Mouse (Mus musculus): ENCODE results near the gene Erp27. TPM values are rescaled to one million over a fixed set of nuclear protein-coding genes. Genes with fewer than 3 reads are reported as not detected.
A peak's percentile ranks its signal among the peaks of the same experiment; 100 is the strongest.

The Erp27 gene
- polyA plus RNA-seq, 1 experiment from 2014 or later = not detected

- ATAC-seq (ENCODE audit: low FRiP score) (no peak), DNase-seq (ENCODE audit: low spot score, missing footprints) (no peak)
- Histone ChIP-seq H3K4me2 (no peak overlapping the region), H3K9me3 (ENCODE audit: control insufficient read depth, low read length) (no peaks in the 10 kb centered on the region), H3K9ac (ENCODE audit: low read length) (no peak overlapping the region), H3K27me3 (ENCODE audit: control insufficient read depth, insufficient read depth, low read length) (no peaks in the 10 kb centered on the region), H3K27ac (ENCODE audit: low read depth, low read length) (no peak overlapping the region), H3K36me3 (ENCODE audit: control insufficient read depth, insufficient read depth, low read length) (no peaks in the 10 kb centered on the region), H3K4me1 (ENCODE audit: control insufficient read depth, insufficient read depth, low read length) (no peaks in the 10 kb centered on the region), H3K4me3 (ENCODE audit: low read depth, low read length) (no peak overlapping the region)
- WGBS = 88% methylated on average over 8 of the region's 8 CpGs
Measured at GRCm38 (mm10) chr6:136954715-136955114, 32.7 kb upstream of the Erp27 start.

GRCm38 (mm10) chr6:136954192-136954591 is 32.2 kb upstream of the Erp27 start:
- Histone ChIP-seq H3K9ac (ENCODE audit: low read length) (no peak overlapping the region), H3K4me3 (ENCODE audit: low read depth, low read length) (no peak overlapping the region), H3K27me3 (ENCODE audit: control insufficient read depth, insufficient read depth, low read length) (no peaks in the 10 kb centered on the region), H3K9me3 (ENCODE audit: control insufficient read depth, low read length) (no peaks in the 10 kb centered on the region), H3K36me3 (ENCODE audit: control insufficient read depth, insufficient read depth, low read length) (no peaks in the 10 kb centered on the region), H3K4me2 (no peak overlapping the region), H3K4me1 (ENCODE audit: control insufficient read depth, insufficient read depth, low read length) (no peaks in the 10 kb centered on the region), H3K27ac (ENCODE audit: low read depth, low read length) (no peak overlapping the region)
- ATAC-seq (ENCODE audit: low FRiP score) (no peak), DNase-seq (ENCODE audit: low spot score, missing footprints) (no peak)
- 91% methylated on average over 6 of the region's 6 CpGs for WGBS

DNA sequence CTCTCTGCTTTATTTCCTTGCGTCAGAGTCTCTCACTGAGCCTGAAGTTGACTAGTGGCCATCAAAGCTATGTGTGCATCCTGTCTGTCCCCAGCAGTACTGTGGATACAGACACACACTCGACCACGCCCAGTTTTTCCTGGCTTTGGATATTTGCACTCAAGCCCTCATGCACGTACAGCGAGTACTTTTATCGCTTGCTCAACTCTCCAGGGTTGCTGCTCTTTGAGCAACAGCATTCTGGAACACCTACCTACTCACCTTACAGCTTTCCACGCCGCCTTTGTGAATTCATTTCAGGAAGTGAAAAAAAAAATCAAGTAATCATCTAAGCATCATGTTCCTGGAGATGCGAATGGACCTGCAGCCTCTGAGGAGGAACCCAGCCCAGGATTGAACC is 30.9 kb upstream of the Erp27 start:
- H3K9ac ChIP-seq (ENCODE audit: low read length) = no peak overlapping the region
- ATAC-seq (ENCODE audit: low FRiP score) (no peak), DNase-seq (ENCODE audit: low spot score, missing footprints) (no peak)
- no peaks in the 10 kb centered on the region for H3K36me3 ChIP-seq (ENCODE audit: control insufficient read depth, insufficient read depth, low read length)
- 91% methylated on average over 9 of the region's 9 CpGs for whole genome bisulfite sequencing
- H3K27ac ChIP-seq (ENCODE audit: low read depth, low read length) = no peak overlapping the region
- H3K4me2 ChIP-seq = no peak overlapping the region
- H3K27me3 ChIP-seq (ENCODE audit: control insufficient read depth, insufficient read depth, low read length) = no peaks in the 10 kb centered on the region
- no peak overlapping the region for H3K4me3 ChIP-seq (ENCODE audit: low read depth, low read length)
- H3K9me3 ChIP-seq (ENCODE audit: control insufficient read depth, low read length) = no peaks in the 10 kb centered on the region
- no peaks in the 10 kb centered on the region for H3K4me1 ChIP-seq (ENCODE audit: control insufficient read depth, insufficient read depth, low read length)

GRCm38 (mm10) chr6:136950171-136950570 is 28.2 kb upstream of the Erp27 start:
- ATAC-seq (ENCODE audit: low FRiP score) = no peak
- Histone ChIP-seq H3K4me1 (ENCODE audit: control insufficient read depth, insufficient read depth, low read length) (no peaks in the 10 kb centered on the region), H3K9ac (ENCODE audit: low read length) (no peak overlapping the region), H3K27me3 (ENCODE audit: control insufficient read depth, insufficient read depth, low read length) (no peaks in the 10 kb centered on the region), H3K27ac (ENCODE audit: low read depth, low read length) (no peak overlapping the region), H3K9me3 (ENCODE audit: control insufficient read depth, low read length) (no peaks in the 10 kb centered on the region), H3K4me3 (ENCODE audit: low read depth, low read length) (no peak overlapping the region), H3K36me3 (ENCODE audit: control insufficient read depth, insufficient read depth, low read length) (no peaks in the 10 kb centered on the region), H3K4me2 (no peak overlapping the region)
- 94% methylated on average over 2 of the region's 2 CpGs for WGBS
- DNase-seq (ENCODE audit: low spot score, missing footprints) = peak; percentile 65

- H3K4me2 ChIP-seq = no peak overlapping the region
- WGBS = 72% methylated on average over 4 of the region's 4 CpGs
Measured at GRCm38 (mm10) chr6:136947716-136948115, 25.7 kb upstream of the Erp27 start.

GRCm38 (mm10) chr6:136946943-136947342 is 25.0 kb upstream of the Erp27 start:
- H3K9ac ChIP-seq (ENCODE audit: low read length) = no peak overlapping the region
- H3K4me1 ChIP-seq (ENCODE audit: control insufficient read depth, insufficient read depth, low read length) = no peaks in the 10 kb centered on the region
- ATAC-seq (ENCODE audit: low FRiP score) (peak; percentile 80; the same call in 1 of the 2 replicates), DNase-seq (ENCODE audit: low spot score, missing footprints) (peak; percentile 62)
- H3K36me3 ChIP-seq (ENCODE audit: control insufficient read depth, insufficient read depth, low read length) = no peaks in the 10 kb centered on the region
- WGBS = 59% methylated on average over 8 of the region's 9 CpGs
- H3K4me2 ChIP-seq = no peak overlapping the region
- no peaks in the 10 kb centered on the region for H3K27me3 ChIP-seq (ENCODE audit: control insufficient read depth, insufficient read depth, low read length)
- H3K4me3 ChIP-seq (ENCODE audit: low read depth, low read length) = no peak overlapping the region
- no peak overlapping the region for H3K27ac ChIP-seq (ENCODE audit: low read depth, low read length)
- no peaks in the 10 kb centered on the region for H3K9me3 ChIP-seq (ENCODE audit: control insufficient read depth, low read length)

More at GRCm38 (mm10) chr6:136947716-136948115, 25.7 kb upstream of the Erp27 start:
- DNase-seq (ENCODE audit: low spot score, missing footprints) (peak; percentile 21), ATAC-seq (ENCODE audit: low FRiP score) (no peak)
- Histone ChIP-seq H3K4me3 (ENCODE audit: low read depth, low read length) (no peak overlapping the region), H3K36me3 (ENCODE audit: control insufficient read depth, insufficient read depth, low read length) (no peaks in the 10 kb centered on the region), H3K27ac (ENCODE audit: low read depth, low read length) (no peak overlapping the region), H3K9ac (ENCODE audit: low read length) (no peak overlapping the region), H3K4me1 (ENCODE audit: control insufficient read depth, insufficient read depth, low read length) (no peaks in the 10 kb centered on the region), H3K27me3 (ENCODE audit: control insufficient read depth, insufficient read depth, low read length) (no peaks in the 10 kb centered on the region), H3K9me3 (ENCODE audit: control insufficient read depth, low read length) (no peaks in the 10 kb centered on the region)

- Histone ChIP-seq H3K9me3 (ENCODE audit: control insufficient read depth, low read length) (no peaks in the 10 kb centered on the region), H3K4me3 (ENCODE audit: low read depth, low read length) (no peak overlapping the region), H3K36me3 (ENCODE audit: control insufficient read depth, insufficient read depth, low read length) (no peaks in the 10 kb centered on the region), H3K9ac (ENCODE audit: low read length) (no peak overlapping the region), H3K4me2 (no peak overlapping the region), H3K27ac (ENCODE audit: low read depth, low read length) (no peak overlapping the region), H3K27me3 (ENCODE audit: control insufficient read depth, insufficient read depth, low read length) (no peaks in the 10 kb centered on the region), H3K4me1 (ENCODE audit: control insufficient read depth, insufficient read depth, low read length) (no peaks in the 10 kb centered on the region)
- ATAC-seq (ENCODE audit: low FRiP score) (no peak), DNase-seq (ENCODE audit: low spot score, missing footprints) (no peak)
- WGBS = 89% methylated on average over 5 of the region's 5 CpGs
Measured at GRCm38 (mm10) chr6:136946241-136946640, 24.3 kb upstream of the Erp27 start.

DNA sequence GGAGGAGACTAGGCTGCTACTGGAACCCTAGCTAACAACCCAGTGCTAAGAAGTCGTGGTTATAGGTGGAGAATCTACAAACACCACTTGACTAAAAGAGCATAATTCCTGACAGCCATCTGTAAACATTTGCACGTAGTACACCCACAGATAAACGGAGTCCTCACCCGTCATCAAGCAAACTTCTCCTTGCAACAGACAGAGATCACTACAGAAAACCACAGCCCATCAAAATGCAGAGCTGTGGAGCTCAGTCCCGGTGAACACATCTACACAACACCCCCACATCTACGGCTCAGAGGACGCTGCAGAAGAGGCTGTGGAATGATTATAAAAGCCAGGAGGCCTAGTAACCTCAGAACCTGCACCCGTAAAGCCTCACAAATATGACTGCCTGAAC is 22.5 kb upstream of the Erp27 start:
- Histone ChIP-seq H3K27me3 (ENCODE audit: control insufficient read depth, insufficient read depth, low read length) (no peaks in the 10 kb centered on the region), H3K4me3 (ENCODE audit: low read depth, low read length) (no peak overlapping the region), H3K9ac (ENCODE audit: low read length) (no peak overlapping the region), H3K27ac (ENCODE audit: low read depth, low read length) (no peak overlapping the region), H3K4me1 (ENCODE audit: control insufficient read depth, insufficient read depth, low read length) (no peaks in the 10 kb centered on the region), H3K9me3 (ENCODE audit: control insufficient read depth, low read length) (no peaks in the 10 kb centered on the region), H3K36me3 (ENCODE audit: control insufficient read depth, insufficient read depth, low read length) (no peaks in the 10 kb centered on the region), H3K4me2 (no peak overlapping the region)
- 88% methylated on average over 8 of the region's 8 CpGs for WGBS
- ATAC-seq (ENCODE audit: low FRiP score) = no peak
- no peak for DNase-seq (ENCODE audit: low spot score, missing footprints)

- H3K9ac ChIP-seq (ENCODE audit: low read length) = no peak overlapping the region
- H3K9me3 ChIP-seq (ENCODE audit: control insufficient read depth, low read length) = no peaks in the 10 kb centered on the region
- no peak overlapping the region for H3K4me2 ChIP-seq
- DNase-seq (ENCODE audit: low spot score, missing footprints) = peak; percentile 12
- no peaks in the 10 kb centered on the region for H3K27me3 ChIP-seq (ENCODE audit: control insufficient read depth, insufficient read depth, low read length)
- H3K4me1 ChIP-seq (ENCODE audit: control insufficient read depth, insufficient read depth, low read length) = no peaks in the 10 kb centered on the region
- no peak overlapping the region for H3K27ac ChIP-seq (ENCODE audit: low read depth, low read length)
- no peaks in the 10 kb centered on the region for H3K36me3 ChIP-seq (ENCODE audit: control insufficient read depth, insufficient read depth, low read length)
- ATAC-seq (ENCODE audit: low FRiP score) = no peak
- H3K4me3 ChIP-seq (ENCODE audit: low read depth, low read length) = no peak overlapping the region
Measured at GRCm38 (mm10) chr6:136943392-136943791, 21.4 kb upstream of the Erp27 start.

GRCm38 (mm10) chr6:136942280-136942679 is 20.3 kb upstream of the Erp27 start:
- no peak overlapping the region for H3K4me2 ChIP-seq
- no peak overlapping the region for H3K4me3 ChIP-seq (ENCODE audit: low read depth, low read length)
- no peak for ATAC-seq (ENCODE audit: low FRiP score)
- H3K27me3 ChIP-seq (ENCODE audit: control insufficient read depth, insufficient read depth, low read length) = no peaks in the 10 kb centered on the region
- H3K9ac ChIP-seq (ENCODE audit: low read length) = no peak overlapping the region
- no peaks in the 10 kb centered on the region for H3K36me3 ChIP-seq (ENCODE audit: control insufficient read depth, insufficient read depth, low read length)
- peak; percentile 67 for DNase-seq (ENCODE audit: low spot score, missing footprints)
- no peaks in the 10 kb centered on the region for H3K4me1 ChIP-seq (ENCODE audit: control insufficient read depth, insufficient read depth, low read length)
- 85% methylated on average over 9 of the region's 9 CpGs for WGBS
- no peak overlapping the region for H3K27ac ChIP-seq (ENCODE audit: low read depth, low read length)
- H3K9me3 ChIP-seq (ENCODE audit: control insufficient read depth, low read length) = no peaks in the 10 kb centered on the region
